Mouse (Mus musculus) monocyte, adult 59 days (primary cell): ENCODE measurements around the gene Npr1. TPM values are rescaled to one million over a fixed set of nuclear protein-coding genes. Genes with fewer than 3 reads are reported as not detected.

Experiments
- total RNA-seq, 2 experiments: library from RNA; stranded (reverse); gene quantifications; one replicate each; pipeline ENCODE4 v1.2.4; 2023

Npr1 gene
- total RNA-seq: under 1 TPM in 1 of 2 experiments, not detected in 1; 0.52 TPM

GRCm38 (mm10) chr3:90465686-90466310, at the start of gene Npr1:
Gene Npr1, minus strand, starts transcription at chr3:90465866.

GRCm38 (mm10) chr3:90513796-90514590, 48.3 kb upstream of the Npr1 start, which contains the start of the genes S100a1 and S100a13:
Gene S100a1, minus strand, starts transcription at chr3:90514392.
Gene S100a13, plus strand, starts transcription at chr3:90514435.

GRCm38 (mm10) chr3:90508950-90509746, 43.5 kb upstream of the Npr1 start, which contains the start of gene Chtop:
Gene Chtop, minus strand, starts transcription at chr3:90509498.

GRCm38 (mm10) chr3:90490696-90491256, 25.1 kb upstream of the Npr1 start, which contains the start of gene Snapin:
Gene Snapin, minus strand, starts transcription at chr3:90491033.

GRCm38 (mm10) chr3:90475831-90476611, 10.4 kb upstream of the Npr1 start, which contains the start of gene Ilf2:
Gene Ilf2, plus strand, starts transcription at chr3:90476126.

GRCm38 (mm10) chr3:90433381-90434020, 32.2 kb downstream of the Npr1 start, which contains the start of gene Ints3:
Gene Ints3, minus strand, starts transcription at chr3:90433622.

Other genes with a start within 250 kb of the Npr1 start
- 10 to 100 TPM; 58.2 to 59.8 TPM for gene Jtb, start 234.3 kb downstream of the Npr1 start, total RNA-seq
- under 1 TPM in 1 of 2 experiments, not detected in 1; 0.49 TPM for gene Creb3l4, start 222.4 kb downstream of the Npr1 start, total RNA-seq
- gene Slc39a1, start 217.7 kb downstream of the Npr1 start, total RNA-seq: 10 to 100 TPM; 60.0 to 71.1 TPM
- 100 to 1,000 TPM in 1 of 2 experiments, 10 to 100 TPM in 1; 96.3 to 105 TPM for gene Crtc2, start 211.7 kb downstream of the Npr1 start, total RNA-seq
- 100 to 1,000 TPM in 1 of 2 experiments, 10 to 100 TPM in 1; 95.5 to 103 TPM for gene Dennd4b, start 200.7 kb downstream of the Npr1 start, total RNA-seq
- gene Gatad2b, start 172.7 kb downstream of the Npr1 start, total RNA-seq: 10 to 100 TPM; 77.6 to 81.0 TPM
- 1 to 10 TPM; 1.1 to 1.5 TPM for gene Slc27a3, start 75.9 kb downstream of the Npr1 start, total RNA-seq
- gene Ints3, start 32.2 kb downstream of the Npr1 start, total RNA-seq: 10 to 100 TPM; 35.1 to 39.0 TPM
- 10 to 100 TPM; 40.5 to 47.3 TPM for gene Ilf2, start 10.3 kb upstream of the Npr1 start, total RNA-seq
- 10 to 100 TPM; 42.2 to 43.7 TPM for gene Snapin, start 25.2 kb upstream of the Npr1 start, total RNA-seq
- 100 to 1,000 TPM; 112 to 113 TPM for gene Chtop, start 43.6 kb upstream of the Npr1 start, total RNA-seq
- 10 to 100 TPM; 24.1 to 24.6 TPM for gene S100a1, start 48.5 kb upstream of the Npr1 start, total RNA-seq
- 10 to 100 TPM; 36.8 to 37.4 TPM for gene S100a13, start 48.6 kb upstream of the Npr1 start, total RNA-seq
- gene S100a14, start 61.0 kb upstream of the Npr1 start, total RNA-seq: under 1 TPM in 1 of 2 experiments, not detected in 1; 0.52 TPM
- gene S100a16, start 71.4 kb upstream of the Npr1 start, total RNA-seq: not detected
- 1 to 10 TPM in 1 of 2 experiments, not detected in 1; 1.0 TPM for gene S100a3, start 94.7 kb upstream of the Npr1 start, total RNA-seq
- not detected for gene S100a2, start 124.4 kb upstream of the Npr1 start, total RNA-seq
- not detected for gene Gm42674, start 136.0 kb upstream of the Npr1 start, total RNA-seq
- 1,000 to 10,000 TPM; 1,255 to 1,377 TPM for gene S100a4, start 137.9 kb upstream of the Npr1 start, total RNA-seq
- not detected for gene S100a5, start 142.7 kb upstream of the Npr1 start, total RNA-seq
- gene S100a6, start 147.0 kb upstream of the Npr1 start, total RNA-seq: 100 to 1,000 TPM; 672 to 834 TPM
- not detected for gene S100a7a, start 188.2 kb upstream of the Npr1 start, total RNA-seq
- gene S100a8, start 203.1 kb upstream of the Npr1 start, total RNA-seq: 10 to 100 TPM in 1 of 2 experiments, 1 to 10 TPM in 1; 9.4 to 13.9 TPM
- 10 to 100 TPM; 10.3 to 13.2 TPM for gene S100a9, start 229.9 kb upstream of the Npr1 start, total RNA-seq